Mouse (Mus musculus) right cerebral cortex, postnatal 14 days (tissue): ENCODE data around the gene Cox5a.
A peak's percentile ranks its signal among the peaks of the same experiment; 100 is the strongest.

ENCODE experiments used
- DNase-seq: peaks from one replicate; pipeline ENCODE4 v3.0.0; 2022

The Cox5a gene

GRCm38 (mm10) chr9:57526435-57526834 lies 5.4 kb downstream of the Cox5a start:
- no peak for DNase-seq

DNA sequence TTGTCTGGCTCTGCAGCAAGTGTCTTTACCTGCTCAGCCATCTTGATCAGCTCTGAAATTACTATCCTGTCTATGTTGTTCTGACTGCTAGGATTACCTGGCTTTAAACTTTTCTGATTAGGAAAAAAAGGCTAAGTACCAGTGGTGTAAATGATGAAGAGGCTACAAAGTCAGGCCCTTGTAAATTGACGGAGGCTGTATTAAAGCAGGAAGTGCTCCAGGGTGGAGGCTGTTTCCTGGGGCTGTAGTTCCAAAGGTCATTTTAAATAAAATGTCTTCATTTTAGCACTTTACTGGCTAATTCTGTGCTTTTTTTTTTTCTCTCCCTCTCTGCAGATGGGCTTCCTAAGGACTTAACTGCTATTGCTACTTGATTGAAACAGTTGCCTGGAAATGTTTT lies 10.9 kb downstream of the Cox5a start:
- DNase-seq = no peak

- DNase-seq = no peak
These were observed 15.3 kb downstream of the Cox5a start for GRCm38 (mm10) chr9:57536362-57536761.

- DNase-seq = peak; percentile 94
These were observed 16.1 kb downstream of the Cox5a start, which contains the start of gene Fam219b for GRCm38 (mm10) chr9:57537044-57537727. Gene Fam219b, plus strand, starts transcription at chr9:57537528.

- no peak for DNase-seq
These were observed 16.7 kb downstream of the Cox5a start for GRCm38 (mm10) chr9:57537728-57538181.

DNA sequence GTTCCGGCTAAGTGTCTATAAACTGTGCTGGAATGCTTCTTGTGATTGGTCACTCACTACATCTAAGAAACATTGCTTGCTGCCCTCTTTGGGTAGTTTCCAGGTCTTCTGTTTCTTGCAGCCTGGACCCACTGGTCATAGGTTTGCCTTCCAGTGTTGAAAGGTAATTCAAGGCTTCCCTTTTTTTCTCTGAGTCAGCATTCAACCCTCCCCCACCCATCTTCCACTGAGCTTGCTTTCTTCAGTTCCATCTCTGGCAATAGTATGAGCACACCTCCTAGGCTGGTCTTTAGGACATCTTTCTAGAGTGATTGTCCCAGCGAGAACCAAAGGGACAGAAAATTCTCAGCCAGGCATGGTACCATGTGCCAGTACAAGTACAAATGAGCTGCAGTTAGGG lies 18.5 kb downstream of the Cox5a start:
- DNase-seq = no peak

DNA sequence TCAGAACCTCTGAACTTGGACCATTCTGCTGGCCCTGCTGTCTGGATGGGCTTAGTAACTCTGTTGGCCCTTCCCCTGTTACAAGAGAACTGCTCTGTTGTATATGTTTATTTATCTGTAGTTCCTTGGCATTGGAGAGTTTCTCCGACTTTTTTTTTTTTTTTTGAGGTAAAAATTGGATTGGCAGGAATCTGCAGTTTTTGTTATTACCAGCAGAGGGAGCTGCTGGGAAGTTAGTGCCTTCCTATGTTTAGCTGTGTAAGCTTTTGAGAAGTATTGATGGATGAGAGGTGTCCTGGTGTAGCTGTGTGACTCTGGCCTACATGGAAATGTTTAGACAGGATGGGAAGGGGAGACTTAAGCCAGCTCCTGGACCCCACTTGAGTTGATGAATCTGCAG lies 20.2 kb downstream of the Cox5a start:
- DNase-seq = peak; percentile 44

DNA sequence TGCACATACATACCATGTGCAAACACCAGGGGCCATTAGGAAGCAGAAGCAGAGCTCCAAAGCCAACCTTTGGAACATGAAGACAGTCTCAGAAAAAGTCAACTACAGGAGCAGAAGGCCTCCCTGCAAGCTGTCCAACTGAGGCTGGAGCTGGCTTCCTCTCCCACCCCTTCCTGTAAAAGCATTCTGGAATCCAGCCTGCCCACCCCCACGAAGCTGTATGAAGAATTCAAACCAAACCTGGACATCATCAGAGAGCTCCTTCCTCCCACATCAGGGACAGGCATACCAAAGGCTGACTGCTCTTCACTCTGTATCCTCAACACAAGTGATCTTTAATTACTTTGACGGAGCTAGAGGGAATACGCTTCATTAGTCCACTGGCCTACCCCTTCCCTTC lies 22.9 kb downstream of the Cox5a start:
- no peak for DNase-seq

GRCm38 (mm10) chr9:57547287-57547686 lies 26.2 kb downstream of the Cox5a start:
- no peak for DNase-seq

DNA sequence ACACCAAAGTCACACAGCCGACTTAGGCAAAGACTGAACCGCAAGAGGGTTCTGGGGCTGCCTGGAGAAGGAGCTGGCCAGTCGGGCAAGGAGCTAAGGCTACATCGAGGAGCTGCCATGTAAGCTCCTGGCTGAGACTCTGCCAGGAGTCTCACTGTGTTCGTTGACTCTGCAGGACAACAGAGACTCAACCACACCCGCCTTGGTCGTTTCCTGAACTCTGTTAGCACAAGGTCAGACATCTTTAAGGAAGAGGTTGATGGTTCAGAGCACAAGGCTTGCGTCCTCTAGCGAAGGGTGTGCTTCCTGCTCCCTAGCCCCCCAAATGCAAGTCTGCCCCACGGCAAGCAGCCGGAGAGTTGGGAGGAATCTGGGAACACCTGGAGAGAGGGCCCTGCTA lies 26.8 kb downstream of the Cox5a start:
- no peak for DNase-seq

DNA sequence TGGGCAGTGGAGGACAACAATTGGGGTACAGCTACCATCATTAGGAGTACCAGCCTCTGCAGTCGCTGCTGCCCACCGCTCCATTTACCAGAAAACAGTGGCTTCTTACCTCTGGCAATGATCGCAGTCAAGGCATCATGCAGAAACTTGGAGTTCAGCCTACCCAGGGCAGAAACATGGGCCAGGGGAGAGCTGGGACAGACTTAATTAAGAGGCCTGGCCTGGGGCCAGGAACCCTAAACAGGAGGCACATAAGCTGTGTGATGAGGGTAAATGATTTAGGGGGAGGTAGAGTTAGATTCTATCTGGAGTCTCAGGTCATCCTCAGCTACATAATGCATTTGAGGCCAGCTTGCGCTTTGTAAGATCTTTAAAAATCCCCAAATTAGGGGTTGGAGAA lies 28.1 kb downstream of the Cox5a start:
- no peak for DNase-seq

DNA sequence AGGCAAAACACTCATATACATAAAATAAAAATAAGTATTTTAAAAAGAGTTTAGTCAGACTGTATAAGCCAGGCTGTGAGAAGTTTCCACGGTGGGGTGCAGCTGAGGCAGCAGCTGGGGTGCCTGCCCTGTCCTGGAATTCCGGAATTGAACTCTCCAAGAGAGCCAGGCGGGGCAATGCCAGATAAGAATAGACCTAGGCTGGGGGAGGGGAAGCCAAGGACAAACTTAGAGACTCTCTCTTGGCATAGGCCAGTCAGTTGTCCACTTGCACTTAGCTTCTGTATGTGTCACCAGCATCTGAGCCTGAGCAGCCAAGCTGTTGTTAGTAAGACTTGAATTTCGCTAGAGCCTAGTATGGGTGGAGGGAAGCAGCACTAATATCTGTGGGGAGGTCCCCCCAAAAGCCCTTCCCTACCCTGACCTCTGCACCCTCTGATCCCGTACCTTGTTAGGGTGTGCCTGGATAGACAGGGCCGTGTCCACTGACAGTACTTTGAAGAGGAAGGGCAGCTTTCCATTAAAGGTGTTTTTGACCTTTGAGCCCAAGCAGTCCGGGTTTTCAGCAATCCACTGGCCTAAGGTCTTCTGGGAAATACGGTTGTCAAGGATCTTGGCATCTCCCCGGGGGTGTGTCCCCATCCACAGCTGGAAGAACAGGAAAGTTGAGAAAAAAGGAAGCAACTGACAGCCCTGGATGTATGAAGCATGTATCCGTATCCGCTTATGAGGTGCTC lies 29.2 kb downstream of the Cox5a start:
- no peak for DNase-seq

GRCm38 (mm10) chr9:57552139-57552887 lies 31.2 kb downstream of the Cox5a start, which contains the start of gene Mpi:
Gene Mpi, minus strand, starts transcription at chr9:57552763.
- peak; percentile 78 for DNase-seq

DNA sequence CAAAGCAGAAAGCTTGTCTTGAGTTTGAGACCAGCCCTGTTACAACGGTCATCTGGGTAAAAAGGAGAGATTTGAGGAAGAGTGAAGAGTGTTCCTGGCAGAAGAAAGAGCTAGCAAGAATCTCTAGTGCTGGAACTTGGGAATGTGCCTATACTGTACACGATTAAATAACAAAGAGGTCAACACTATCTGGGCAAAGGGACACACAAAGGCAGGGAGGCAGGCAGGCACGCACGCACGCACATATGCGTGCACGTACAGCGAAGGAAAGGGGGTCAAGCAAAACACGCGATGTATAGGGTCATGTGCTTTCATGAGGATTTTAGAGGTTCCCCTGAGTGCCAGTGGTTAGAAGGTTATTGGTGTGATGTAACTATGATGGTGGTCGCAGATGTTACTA lies 32.0 kb downstream of the Cox5a start:
- no peak for DNase-seq

GRCm38 (mm10) chr9:57554753-57555152 lies 33.7 kb downstream of the Cox5a start:
- DNase-seq = no peak

- no peak for DNase-seq
These were observed 36.1 kb downstream of the Cox5a start for GRCm38 (mm10) chr9:57557215-57557614.

DNA sequence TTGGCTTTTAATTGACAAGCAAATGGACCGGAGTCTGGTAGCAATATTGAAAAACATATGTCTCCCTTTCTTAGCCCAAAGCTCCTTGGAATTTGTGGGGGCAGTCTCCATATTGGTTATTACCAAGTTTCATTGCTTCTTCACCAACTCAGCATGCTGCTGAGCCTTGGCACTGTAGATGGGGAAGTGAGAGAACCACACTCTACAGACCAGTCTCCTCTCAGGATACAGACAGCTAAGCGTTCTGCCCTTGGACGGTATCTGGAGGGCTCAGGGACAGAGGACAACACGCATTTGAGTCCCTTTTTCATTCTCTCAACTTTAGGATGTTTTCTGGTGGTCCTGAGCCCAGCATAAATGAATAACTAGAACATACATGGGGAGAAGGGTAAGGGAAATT lies 37.6 kb downstream of the Cox5a start:
- no peak for DNase-seq

- no peak for DNase-seq
These were observed 38.5 kb downstream of the Cox5a start for GRCm38 (mm10) chr9:57559568-57559967.

GRCm38 (mm10) chr9:57560263-57560662 lies 39.2 kb downstream of the Cox5a start:
- no peak for DNase-seq

DNA sequence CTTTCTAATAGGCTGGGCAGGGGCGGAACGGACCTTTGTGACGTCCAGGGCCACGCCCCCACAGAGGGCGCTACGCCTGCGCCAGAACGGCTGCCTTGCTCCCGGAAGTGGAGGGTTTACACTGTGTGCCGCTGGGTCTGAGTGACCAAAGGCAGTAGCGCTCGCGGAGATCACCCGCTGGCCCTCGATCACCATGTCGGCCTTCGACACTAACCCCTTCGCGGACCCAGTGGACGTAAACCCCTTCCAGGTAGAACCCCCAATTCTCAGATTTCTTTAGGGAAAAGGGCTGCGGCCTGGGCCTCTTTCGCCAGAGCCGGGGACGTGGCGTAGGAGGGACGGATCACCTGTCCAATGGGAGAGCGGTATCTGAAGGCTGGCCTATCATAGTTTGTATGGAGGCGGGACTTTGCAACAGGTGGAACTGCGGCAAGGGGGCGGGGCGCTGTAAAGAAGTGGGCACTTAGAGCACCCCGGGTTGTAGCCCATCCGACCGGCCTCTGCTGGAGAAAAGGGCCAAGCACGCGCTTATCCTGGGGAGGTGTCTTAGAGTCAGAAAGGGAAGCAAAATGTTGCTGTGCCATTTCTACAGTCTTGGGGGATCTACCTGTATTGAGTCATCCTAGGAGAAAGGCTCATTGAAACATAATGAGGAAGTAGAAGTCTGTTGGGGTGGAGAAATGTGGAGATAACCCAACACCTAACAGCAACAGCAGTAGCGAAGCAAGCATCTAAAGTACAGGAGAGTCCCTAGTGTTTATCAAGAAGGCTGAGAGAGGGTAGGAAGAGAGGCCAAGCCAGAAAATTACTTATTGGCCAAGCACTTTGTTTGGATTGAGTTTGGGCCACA lies 40.0 kb downstream of the Cox5a start, which contains the start of gene Scamp2:
Scamp2 (plus strand) TSS at position 83 of the 850 bp plus-strand sequence.
- DNase-seq = peak; percentile 88

- DNase-seq = no peak
These were observed 40.6 kb downstream of the Cox5a start for GRCm38 (mm10) chr9:57561711-57562099.

DNA sequence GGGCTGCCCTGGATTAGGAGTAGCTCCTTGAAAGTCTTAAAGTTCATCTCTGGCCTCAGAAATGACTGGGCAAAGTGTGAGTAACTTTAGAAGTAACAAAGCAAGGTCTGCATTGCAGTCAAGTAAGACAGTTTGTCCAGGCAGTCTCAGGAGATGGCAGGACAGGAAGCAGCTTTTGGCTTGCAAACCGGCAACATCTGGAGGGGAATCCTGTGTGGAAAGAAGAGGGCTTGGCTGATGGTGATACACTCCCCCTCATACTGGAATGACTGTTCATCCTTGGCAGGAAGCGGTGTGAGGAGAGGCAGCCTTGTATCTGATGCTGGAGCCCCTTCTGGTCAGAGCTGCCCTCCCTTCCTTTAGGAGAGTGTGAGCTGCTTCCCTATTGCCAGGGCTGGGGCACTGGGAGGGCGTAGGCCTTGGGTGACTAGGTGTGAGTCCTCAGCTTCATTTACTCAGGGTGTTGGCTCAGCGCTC lies 41.9 kb downstream of the Cox5a start:
- DNase-seq = no peak
